Mouse (Mus musculus) sigmoid colon, adult 10 weeks (tissue): Measurements from ENCODE around the gene Oaz2. TPM values are rescaled to one million over a fixed set of nuclear protein-coding genes. Genes with fewer than 3 reads are reported as not detected.

ENCODE experiments used
- polyA plus RNA-seq: library from polyadenylated mRNA; stranded (reverse); fragments of 350-450 nt; fragmentation: Illumina TruSeq; extraction: RNeasy Lipid Tissue Mini Kit (QIAGEN cat#74804); gene quantifications from one replicate; pipeline ENCODE4 v1.2.3, GENCODE M21; 2014; ENCODE audit warnings: low read depth, low replicate concordance

Gene Oaz2
- polyA plus RNA-seq = 44.7 TPM

GRCm38 (mm10) chr9:65667701-65668100 lies at the start of gene Oaz2:
TSS of gene Oaz2 (plus strand) at chr9:65668001.

DNA sequence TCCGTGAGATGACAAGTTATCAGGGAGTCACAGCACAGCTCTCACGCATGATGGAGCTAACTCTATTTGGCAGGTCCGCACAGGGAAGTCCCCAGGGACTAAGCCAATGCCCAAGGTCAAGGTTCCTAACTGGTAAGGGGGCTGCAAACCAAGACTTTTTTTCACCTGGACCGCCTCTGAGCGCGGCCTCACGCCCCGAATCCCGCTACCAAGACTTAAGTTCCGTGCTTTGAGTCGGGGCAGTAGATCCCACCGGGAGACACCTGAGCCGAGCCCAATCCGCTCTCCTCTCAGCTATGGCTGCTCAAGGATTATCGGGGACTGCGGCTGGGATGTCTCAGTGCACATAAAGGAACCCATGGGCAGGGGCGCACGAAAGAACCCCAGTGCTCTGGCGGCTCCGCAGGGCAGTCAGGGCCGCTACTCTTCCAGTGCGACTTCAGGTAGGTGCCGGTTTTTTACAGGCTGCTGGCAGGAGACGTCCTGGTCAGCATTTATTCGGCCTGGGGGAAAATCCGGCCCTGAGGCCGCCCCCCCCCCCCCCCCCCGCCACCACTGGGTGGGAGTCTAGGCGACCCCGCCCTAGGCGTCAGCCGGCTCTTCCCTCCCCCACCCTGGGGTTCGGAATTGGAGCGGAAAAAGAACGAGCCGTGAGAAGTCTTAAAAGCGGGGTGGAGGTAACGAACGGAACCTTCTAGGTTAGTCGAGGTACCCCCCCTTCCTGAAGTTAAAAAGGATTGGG lies 38.6 kb upstream of the Oaz2 start, which contains the start of gene Rbpms2:
Gene Rbpms2, plus strand, starts transcription at position 624 of the 742 bp plus-strand sequence.

Other genes with a start within 250 kb of the Oaz2 start
- 25.8 TPM for gene Slc51b, start 245.0 kb upstream of the Oaz2 start, polyA plus RNA-seq
- gene Mtfmt, start 232.2 kb upstream of the Oaz2 start, polyA plus RNA-seq = 27.8 TPM
- gene Spg21, start 207.1 kb upstream of the Oaz2 start, polyA plus RNA-seq = 103 TPM
- gene Ankdd1a, start 147.8 kb upstream of the Oaz2 start, polyA plus RNA-seq = not detected
- 0.66 TPM for gene Plekho2, start 88.0 kb upstream of the Oaz2 start, polyA plus RNA-seq
- 1.2 TPM for gene Pif1, start 80.8 kb upstream of the Oaz2 start, polyA plus RNA-seq
- 11.6 TPM for gene Rbpms2, start 38.4 kb upstream of the Oaz2 start, polyA plus RNA-seq
- gene Zfp609, start 159.6 kb downstream of the Oaz2 start, polyA plus RNA-seq = 10.1 TPM
- gene Pclaf, start 222.2 kb downstream of the Oaz2 start, polyA plus RNA-seq = 32.9 TPM
- 40.6 TPM for gene Trip4, start 240.8 kb downstream of the Oaz2 start, polyA plus RNA-seq
- gene Csnk1g1, start 240.9 kb downstream of the Oaz2 start, polyA plus RNA-seq = 38.0 TPM